Mouse (Mus musculus) 3T3-L1 (cell line): ENCODE results near the gene Scel.
"Not testable (repeated sequence)": the region's sequence is repeated elsewhere in the genome, so short reads cannot be mapped to it uniquely, and the experiment has no call there.

Experiments used
- DNase-seq: peaks from one replicate; pipeline ENCODE4 v3.0.0-alpha.2; 2015; ENCODE audit warnings: low read depth, low spot score

Scel gene

DNA sequence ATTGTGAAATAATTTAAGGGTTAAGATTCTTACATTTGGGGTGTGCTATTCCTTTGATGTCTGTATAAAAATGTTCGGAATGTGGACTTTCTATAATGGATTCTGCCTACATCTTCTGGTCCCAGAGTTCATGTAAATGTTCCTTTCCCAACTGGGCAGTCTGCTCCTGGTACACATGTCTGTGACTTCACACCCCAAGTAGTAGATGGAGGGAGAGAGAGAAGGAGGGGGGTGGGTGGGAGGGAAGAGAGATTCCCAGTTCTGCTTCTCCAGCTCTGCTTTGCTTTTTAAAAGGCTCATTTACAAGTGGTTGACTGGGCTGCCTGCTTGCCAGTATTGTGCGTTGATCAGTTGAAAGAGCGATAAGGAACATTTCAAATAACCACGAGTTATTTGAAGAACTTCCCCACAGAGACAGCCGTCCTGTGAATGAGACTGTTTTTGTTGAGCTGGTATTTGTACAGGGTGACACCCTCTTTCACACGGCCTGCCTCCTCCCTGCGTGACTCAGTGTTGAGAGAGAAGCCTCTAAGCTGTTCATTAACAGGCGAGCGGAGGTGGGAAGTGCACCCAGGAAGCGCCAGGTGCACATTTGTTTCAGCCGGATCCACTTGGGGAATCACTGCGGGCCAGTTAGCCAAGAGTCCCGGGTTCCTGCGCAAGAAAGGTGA lies at the start of gene Scel:
Gene Scel (plus strand): TSS at position 541 of the 671 bp plus-strand sequence.
- DNase-seq: no peak

DNA sequence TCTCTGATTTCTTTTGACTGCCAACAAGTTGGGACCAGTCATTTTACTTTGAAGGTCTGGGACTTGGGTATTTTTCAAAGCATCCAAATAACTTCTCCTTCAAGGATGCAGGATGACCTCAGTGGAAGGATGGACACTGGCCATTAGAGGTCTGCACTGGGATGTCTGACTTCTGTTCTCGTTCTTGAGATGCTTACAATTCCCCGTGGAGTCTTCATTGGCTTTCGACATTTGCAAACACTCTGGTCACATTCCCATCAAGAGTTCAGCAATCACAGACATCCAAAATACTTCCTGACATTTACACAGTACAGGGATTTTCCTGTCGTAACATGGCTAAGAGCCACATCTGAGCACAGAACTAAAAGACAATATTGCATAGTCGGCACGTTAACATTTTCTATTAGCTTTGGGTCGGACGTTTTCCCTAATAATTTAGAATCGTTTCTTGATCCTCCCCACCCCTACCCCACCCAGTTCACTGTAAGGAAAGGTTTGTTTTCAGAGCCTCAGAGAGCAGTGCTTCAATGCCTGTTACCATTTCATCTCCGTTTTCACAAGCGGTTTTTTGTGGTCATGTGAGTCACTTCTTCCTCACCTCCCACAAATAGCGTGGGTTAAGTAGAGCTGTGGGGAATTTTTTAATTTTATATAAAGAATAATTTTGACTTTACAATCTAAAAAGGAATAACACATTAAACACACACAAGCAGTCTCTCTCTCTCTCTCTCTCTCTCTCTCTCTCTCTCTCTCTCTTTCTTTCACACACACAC lies 44.3 kb upstream of the Scel start:
- peak; percentile 53 for DNase-seq

DNA sequence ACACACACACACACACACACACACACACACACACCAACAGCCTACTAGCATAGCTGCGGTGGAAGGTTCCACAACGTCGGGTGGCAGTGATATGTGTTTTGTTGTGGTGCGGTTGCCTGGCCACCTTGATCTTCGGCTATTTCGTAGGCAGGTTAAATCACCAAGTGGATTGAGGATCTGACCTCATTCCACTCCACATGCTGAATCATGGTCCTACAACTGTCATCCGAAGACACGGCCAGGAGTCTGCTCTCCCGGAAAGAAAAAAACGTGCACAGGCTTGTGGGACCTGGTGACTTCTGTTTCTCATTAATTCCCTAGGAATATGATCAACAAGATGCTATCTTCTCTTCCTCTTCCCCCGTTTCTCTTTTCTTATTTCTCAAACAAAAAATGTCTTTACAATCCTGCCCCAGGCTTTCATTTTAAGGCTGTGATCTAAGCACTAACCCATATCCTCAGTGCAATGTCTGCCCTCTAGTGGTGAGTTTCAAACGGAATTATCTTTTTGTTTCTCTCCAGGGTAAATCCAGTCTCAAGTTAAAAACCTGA lies 43.6 kb upstream of the Scel start:
- peak; percentile 90 for DNase-seq

DNA sequence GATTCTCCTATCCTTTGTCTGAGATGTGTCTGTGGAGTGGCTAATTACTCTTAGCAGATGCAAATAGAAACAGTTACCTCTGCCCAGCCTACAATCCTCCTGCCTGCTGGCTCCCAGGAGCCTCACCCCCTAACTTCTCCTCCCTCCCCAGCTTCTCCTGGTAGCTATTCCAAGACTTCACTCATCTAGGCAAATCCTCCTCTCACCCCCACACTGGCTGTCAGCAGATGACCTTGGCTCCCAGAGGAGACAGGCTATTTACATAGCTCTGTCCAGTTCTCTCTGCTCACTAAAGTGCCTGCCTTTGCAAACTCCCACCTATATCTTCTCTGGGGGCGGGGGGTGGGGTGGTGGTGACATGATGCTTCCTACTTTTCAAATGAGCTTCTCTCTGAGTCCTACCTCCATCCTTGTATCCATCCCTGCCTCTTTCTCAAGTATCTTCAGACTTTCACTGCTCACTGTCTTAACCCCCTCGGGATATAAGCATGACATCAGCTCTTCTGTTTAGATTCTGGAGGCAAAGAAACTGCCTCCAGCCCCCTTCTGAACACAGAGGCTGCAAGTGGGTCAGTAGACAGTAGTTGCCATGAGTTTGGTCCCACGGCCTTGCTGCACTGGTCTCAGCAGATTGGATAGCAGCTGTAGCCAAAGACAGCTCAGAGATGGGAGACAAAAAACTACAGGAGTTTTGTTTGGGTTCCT lies 41.9 kb upstream of the Scel start:
- no peak for DNase-seq

DNA sequence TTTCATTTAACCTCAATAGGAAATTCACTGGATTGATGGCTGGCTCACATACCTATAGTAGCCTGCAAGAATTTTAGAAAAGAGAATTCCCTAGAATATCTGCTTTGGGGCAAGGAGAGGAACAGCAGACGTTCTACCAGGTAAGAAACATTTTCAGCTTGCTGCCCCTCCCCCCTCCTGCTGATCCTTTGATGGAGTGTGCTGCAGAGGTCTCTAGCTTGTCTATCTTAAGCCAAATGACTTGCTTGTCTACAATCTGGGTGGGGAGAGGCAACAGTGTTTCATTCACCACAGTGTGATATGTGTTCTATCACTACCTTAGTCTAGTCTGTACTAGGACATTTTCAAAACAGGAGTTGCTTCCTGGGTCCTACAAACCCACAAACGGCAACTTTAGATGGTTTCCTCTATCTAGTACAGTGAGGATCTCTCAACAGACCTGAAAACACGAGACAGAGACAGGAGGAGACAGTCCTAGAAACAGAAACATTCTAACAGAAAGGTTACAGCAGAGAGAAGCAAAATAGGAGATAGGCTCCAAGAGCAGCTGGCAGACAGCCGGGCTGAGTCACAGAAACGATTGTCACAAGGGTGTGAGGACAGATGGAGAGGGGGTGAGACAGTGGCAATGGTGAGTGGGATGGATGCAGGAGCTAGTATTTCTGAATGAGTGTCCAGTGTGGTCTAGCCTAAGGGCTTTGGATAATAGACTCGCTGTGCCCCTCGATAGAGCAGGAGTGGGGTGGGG lies 41.2 kb upstream of the Scel start:
- peak; percentile 20 for DNase-seq

DNA sequence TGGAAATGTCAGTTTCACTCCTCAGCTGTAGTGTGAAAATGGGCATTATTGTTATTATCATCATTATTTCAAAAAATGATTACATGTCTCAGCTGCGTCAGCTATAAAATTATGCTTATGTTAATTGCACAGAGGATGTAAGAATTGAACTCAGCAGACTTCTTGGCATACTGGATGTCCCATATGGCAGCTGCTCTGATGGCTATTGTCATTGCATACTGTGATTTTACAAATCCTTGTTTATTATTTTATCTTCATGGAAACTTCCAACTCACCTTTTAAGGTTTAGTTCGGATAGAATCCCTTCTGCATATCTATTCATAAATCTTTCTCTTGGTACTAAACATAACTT lies 40.6 kb upstream of the Scel start:
- no peak for DNase-seq

DNA sequence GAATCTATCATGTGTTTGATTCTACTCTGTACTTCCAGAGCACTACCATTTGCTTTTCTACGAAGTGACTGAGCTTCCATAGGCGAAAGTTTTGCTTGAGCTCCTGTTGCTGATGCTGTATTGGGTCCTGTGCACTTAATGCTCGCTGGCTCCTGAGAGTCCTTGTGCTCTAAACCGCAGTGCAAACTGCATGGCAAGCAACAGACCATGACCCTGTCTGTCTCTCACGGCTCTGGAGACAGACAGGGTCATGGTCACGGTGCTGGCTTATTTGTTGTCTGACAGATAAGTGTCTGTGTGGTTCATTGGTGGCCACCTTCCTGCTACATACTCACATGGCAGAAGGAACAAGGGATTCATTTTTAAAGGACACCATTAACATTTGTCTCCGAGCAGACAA lies 37.8 kb upstream of the Scel start:
- DNase-seq: no peak

DNA sequence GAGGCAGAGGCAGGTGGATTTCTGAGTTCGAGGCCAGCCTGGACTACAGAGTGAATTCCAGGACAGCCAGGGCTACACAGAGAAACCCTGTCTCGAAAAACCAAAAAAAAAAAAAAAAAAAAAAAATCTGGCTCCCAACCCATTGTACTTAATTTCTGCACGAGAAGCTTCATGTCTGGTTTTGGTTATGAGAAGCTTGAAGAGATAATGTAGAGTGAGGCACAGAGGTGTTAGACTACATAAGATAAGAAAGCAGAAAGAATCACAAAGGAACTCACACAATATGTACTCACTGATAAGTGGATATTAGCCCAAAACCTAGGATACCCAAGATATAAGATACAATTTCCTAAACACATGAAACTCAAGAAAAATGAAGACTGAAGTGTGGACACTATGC lies 36.9 kb upstream of the Scel start:
- DNase-seq: not testable (repeated sequence)

DNA sequence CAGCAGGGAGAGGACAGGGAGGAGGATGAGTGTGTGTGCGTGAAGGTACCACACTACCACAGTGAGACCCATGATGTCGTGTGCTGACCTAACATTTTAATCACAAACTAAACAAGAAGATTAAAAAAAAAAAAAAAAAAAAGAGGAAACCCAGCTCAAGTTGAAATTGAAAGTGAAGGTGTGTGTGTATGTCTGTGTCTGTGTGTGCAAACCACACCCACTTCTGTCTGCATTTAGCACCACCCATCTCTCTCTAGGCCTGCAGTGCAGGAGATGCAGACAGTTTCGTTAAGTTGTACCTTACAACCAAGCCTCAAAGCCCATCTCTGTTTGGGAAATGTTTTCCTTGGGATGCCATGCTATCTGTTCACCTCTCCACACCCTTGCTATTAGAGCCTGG lies 35.9 kb upstream of the Scel start:
- no peak for DNase-seq

DNA sequence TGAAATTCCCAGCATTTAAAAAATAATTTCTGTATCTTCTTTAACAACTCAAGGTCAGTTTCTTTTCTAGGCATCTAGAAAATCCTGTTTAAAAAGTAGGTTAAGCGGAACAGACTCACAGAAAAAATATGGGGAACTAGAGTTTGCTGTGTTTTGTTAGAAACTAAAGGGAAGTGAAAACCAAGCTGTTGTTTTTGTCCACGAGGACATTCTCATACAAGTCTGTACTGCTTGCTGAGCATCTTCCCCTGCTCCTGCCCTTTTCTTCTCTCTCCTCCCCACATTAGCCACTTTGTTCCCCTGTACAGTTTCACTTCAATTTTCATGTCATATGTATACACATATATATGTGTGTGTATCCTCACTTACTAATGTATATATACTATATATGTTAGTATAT lies 35.2 kb upstream of the Scel start:
- DNase-seq: no peak

DNA sequence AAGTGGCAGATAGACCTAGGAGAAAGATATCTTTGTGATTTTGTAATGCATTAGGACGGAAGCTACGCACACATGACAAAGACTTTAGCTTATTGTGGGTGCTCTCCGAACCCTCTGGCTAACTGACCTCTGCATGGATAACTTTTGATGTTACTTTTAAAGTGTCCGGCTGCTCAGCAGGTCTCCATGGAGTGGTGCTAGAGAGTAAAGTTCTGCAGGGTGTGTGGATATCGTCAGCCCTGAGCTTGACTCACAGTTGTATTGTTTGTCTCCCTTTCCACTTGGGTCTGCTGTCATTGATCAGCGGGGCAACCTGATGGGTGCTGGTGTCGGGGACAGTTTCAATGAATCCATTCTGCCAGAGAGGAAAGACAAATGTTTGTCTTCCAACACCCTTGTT lies 33.7 kb upstream of the Scel start:
- DNase-seq: no peak

DNA sequence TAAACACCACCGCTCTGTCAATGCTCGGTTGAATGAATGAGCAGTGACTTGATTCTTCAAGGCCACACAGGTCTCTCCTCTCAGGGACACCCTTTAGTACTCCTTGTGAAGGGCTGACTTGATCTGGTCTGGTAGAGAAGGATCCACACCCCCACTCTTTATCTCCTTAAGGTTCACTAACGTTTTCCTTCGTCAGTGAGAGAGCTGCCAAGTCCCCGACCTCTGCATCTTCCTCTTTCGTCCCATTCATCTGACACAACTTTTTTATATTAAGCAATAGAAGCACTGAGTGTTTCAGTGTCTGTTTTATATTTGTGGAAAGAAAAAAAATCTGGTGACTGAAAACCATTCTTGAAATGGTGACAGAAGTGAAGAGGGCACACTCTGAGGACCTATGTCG lies 31.6 kb upstream of the Scel start:
- no peak for DNase-seq

DNA sequence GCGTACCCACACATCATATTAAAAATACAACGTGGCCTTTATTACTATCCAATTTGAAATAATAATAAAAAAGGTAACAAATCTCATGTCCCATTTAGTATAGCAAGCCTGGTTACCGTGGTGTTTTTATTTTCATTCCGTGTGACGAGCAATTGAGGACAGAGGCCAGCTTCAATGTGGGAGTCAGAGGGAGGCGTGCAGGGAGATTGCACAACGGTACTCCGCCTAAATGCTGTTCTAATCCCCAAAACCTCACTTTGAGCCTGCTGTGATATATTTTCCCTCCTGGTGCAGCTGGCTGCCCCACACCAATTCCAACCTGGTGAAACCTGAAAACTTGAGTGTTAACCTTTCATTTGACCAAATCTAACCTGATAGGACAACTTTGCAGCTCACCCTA lies 27.5 kb upstream of the Scel start:
- DNase-seq: no peak

DNA sequence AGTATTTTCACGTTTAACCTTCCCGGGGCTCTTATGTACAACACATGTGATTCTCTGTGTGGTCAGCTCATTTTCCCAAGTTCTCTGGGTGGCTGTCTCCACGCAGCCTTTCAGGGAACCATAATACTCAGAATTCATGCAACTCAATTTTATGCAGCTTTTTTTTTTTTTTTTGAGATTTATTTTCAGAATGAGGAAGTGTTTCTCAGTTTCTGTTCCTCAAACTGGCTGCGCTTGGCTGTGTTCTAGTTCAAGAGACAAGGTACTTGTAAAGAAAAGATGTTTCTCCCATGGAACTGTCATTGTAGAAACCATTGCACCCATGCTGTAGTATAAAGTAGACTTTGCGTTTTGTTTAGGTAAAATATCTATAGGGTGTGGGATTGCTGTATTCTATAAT lies 26.2 kb upstream of the Scel start:
- no peak for DNase-seq

DNA sequence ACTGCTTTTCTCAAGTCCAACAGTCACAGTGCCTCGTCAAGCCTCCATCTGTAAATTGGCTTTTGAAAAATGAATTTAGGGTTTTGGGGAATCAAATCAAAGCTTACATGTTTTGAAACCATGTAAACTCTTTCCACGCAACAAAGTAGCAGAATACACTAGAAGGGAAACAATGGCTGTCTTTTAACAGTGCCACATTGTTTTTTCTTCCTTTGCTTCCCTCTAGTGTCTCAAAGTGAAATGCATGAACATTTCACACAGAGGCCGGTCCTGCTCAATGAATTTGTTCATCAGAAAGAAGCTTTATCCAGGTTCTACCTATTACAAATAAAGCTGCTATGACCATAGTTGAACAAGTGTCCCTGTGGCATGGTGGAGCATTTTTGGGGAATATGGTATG lies 24.5 kb upstream of the Scel start:
- peak; percentile 32 for DNase-seq

DNA sequence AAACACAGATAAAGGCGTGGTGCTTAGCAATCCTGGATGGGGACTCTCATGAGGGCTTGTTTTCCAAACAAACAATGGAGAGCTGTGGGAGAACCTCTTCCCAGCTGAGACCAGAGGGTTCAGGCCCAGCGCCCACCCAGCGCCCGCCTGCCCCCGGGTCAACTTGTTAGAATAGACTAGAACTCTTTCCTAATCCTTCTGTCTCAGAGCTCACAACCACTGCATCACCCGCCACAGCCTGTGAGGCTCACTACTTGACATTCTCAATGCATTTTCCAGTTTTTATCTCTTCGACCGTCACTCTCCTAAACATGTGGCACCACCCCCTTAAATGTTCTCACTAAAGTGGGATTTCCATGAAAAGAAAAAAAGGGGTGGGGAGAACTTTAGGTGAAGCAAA lies 14.9 kb upstream of the Scel start:
- DNase-seq: no peak

DNA sequence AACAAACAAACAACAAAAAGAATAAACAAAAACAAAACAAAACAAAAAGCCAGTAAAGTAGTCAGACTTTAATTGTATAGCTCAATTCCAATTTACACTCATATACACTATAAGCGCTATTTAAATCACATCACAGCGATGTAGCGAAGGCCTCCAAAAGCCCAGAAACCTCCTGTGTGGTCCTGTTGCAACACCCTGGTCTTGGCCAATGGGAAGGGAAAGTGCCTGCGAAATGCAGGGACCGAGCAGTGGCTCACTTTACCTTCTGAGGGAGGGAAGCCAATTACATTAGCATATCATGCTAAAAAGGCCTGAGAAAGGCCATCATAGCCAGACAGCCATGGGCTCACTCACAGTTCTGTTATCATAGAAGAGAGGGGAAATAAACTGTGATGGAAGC lies 14.5 kb upstream of the Scel start:
- no peak for DNase-seq

DNA sequence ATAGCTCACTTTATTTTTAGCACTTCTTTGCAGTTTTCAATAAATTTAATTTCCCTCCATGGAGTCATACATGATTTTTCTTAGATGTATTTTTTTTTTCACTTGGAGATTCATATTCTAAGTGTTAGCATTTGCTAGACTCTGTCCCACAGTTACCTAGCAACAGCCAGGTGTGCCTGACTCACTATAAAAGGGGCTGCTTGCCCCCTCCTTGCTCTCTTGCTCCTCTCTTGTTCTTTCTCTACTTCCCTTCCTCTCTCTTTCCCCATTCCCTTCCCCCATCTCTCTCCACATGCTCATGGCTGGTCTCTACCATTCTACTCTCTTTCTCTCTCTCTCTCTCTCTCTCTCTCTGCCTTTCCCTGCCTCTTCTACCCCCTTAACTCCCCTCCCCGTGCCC lies 14.1 kb upstream of the Scel start:
- DNase-seq: no peak

DNA sequence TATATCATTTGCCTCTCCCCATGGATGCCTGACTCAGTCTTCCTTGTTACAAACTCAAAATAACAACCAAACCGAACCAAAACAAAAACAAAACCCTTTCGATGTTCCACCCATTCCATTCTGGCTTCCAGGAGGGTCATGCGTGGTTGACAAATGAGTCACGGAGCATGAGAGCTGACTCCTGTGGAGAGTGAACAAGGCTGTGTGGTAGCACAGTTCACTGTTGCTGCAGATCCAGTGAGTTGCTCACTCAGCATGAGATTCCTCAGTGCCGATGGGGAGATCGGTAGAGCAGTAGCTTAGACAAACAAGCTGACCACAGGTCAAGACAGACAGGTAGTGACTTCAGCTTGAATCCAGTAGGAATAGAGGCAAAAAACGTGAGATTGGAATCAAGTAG lies 12.8 kb upstream of the Scel start:
- DNase-seq: peak; percentile 65

DNA sequence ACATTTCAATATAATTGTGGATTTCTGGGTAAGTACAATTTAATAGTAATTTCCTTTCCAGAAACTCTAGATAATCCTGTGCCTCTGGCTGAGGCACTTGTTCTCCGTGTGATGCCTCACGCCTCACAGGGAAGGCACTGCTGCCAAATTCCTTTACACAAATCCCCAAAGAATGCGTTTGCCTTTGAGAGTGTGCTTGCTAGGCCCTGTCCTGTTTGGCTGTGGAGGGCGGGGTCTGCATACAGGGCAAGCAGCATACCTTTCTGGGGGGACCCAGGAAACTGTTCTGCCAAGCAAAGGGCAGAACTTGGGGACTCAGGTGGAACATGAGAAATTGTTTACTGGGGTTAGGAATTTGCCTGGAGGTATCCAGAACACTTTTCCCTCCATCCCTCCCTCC lies 12.2 kb upstream of the Scel start:
- peak; percentile 54 for DNase-seq

DNA sequence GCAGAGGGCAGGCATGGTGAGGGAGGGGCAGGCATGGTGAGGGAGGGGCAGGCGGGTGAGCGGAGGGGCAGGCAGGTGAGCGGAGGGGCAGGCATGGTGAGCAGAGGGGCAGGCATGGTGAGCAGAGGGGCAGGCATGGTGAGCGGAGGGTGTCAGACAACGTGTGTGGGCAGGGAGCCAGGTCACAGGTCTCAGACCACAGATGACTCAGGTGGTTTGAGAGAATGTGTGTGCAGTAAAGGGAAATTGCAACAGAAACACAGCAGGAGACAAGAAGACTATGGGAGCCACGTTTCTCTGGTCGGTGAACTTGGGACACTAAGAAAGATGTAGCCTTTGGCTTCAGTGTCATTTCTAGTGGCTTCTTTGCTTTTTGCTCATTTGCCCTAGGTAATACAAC lies 8.6 kb upstream of the Scel start:
- DNase-seq: peak; percentile 14

DNA sequence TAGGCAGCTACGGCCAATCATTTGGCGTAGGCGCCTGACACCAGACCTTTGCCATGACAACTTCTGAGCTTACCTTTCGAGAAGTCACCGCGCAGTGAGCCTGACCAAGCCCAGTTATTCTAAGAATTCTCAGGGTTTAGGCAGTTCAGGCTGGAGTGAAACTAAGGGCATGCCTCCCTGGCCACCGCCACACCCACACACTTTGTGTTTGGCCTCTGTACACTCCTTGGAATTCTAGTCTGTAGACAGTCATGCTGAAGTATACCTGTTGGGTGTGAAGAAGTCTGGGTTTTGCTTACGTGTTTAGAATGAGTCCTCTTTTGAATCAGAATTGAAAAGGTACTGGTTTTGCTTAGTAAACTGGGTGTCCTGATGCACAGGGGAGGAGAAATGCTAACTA lies 3.6 kb upstream of the Scel start:
- no peak for DNase-seq
